Mouse (Mus musculus) spleen, adult 18-20 months (tissue): ENCODE data around the gene Vsig10l.

Experiments
- DNase-seq, 2 experiments: peaks; one replicate each; pipeline ENCODE4 v3.0.0; 2022; ENCODE audit warnings: mixed read lengths in 2 of 2

The Vsig10l gene

GRCm38 (mm10) chr7:43463976-43464375 lies 1.0 kb downstream of the Vsig10l start:
- DNase-seq: no peak

DNA sequence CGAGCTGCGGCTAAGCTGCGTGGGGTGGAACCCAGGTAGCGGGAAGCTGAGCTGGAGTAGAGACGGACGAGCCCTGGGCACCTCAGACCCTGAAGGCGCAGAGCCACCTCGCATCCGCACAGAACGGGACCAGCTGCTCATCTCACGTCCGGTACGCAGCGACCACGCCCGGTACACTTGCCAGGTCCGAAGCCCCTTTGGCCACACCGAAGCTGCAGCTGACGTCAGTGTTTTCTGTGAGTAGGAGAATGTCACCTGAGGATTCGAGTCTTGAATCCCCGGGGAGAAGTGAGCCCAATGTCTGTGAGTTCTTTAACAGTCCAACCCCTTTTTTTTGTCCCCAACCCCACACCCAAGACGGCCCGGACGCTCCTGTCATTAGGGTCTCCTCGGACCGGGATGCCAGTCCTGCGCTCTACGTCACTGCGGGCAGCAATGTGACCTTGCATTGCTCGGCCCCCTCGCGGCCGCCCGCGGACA lies 2.0 kb downstream of the Vsig10l start:
- DNase-seq: no peak

GRCm38 (mm10) chr7:43465344-43466098 lies 2.6 kb downstream of the Vsig10l start:
- DNase-seq: peak; percentile 87 to 92

DNA sequence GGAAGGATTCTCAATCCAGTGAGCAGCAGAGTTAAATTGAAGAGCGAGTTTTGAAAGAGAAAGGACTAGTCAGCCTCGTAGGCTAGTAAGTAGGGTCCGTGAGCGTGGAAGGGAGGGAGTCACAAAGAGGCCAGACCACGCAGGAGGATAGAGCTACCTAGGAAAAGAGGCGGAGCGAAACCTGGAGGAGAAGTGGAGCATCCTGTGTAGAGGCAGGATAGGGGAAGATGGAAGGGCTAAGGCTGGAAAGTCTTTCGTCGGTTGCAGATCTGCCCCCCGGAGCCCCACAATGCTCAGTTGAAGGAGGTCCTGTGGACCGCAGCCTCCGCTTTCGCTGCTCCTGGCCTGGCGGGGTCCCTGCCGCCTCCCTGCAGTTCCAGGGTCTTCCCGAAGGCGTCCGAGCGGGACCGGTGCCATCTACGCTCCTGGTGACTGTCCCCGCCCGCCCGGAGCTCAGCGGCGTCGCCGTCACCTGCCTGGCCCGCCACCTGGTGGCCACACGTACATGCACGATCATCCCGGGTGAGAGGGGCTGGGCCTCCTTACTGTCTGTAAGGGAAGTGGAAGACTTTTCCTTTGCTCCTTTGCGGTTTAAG lies 3.2 kb downstream of the Vsig10l start:
- peak; percentile 74 to 85 for DNase-seq

DNA sequence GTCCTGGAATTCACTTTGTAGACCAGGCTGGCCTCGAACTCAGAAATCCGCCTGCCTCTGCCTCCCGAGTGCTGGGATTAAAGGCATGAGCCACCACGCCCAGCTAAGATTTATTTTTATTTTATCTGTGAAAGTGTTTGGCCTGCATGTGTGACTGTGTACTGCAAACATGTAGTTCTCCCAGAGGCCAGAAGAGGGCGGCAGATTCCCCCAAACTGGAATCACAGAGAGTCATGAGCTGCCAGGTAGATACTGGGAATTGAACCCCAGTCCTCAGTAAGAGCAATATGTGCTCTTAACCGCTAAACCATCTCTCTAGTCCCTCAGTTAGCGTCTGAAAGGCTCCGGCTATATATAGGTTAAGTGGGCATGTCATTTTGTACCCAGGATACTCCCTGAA lies 7.4 kb downstream of the Vsig10l start:
- peak in 1 of 2 experiments; percentile 55 for DNase-seq

DNA sequence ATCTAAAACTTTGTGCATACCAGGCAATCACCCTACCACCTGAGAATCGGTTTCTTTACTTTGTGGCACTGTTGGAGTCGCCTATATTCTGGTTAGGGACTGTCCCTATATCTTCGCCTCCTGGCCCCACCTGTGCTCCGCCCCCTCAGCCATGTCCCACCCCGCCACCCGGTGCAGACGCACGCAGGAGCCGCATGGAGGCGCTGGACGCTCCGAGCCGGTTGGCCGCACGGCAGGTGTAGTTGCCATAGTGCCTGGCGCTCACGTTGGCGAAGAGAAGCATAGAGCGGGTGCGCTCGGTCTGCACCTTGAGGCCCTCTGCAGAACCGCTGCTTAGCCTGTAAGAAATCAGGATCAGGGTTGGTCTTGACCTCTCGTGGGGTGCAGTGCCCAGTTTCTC lies 12.8 kb downstream of the Vsig10l start:
- peak in 1 of 2 experiments; percentile 29 for DNase-seq

- DNase-seq: no peak
Observed at GRCm38 (mm10) chr7:43476376-43476775, 13.4 kb downstream of the Vsig10l start.

DNA sequence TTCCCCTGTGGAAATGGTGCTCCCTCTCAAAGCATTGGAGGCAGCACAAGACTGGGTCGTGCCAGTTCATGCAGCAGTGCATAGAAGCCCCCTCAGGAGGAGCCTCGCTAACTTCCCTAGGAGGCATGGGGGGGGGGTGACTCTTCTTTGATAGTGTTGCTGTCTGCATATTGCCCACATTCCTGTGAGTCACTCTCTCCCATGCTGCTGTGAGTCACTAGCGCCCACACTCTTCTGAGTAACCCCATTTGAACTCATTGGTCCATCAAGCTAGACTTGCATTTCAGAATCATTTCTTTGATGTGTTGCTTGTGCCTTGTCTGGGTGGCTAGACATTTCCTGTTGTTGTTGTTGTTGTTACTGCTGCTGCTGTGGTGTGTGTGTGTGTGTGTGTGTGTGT lies 18.2 kb downstream of the Vsig10l start:
- DNase-seq: no peak

DNA sequence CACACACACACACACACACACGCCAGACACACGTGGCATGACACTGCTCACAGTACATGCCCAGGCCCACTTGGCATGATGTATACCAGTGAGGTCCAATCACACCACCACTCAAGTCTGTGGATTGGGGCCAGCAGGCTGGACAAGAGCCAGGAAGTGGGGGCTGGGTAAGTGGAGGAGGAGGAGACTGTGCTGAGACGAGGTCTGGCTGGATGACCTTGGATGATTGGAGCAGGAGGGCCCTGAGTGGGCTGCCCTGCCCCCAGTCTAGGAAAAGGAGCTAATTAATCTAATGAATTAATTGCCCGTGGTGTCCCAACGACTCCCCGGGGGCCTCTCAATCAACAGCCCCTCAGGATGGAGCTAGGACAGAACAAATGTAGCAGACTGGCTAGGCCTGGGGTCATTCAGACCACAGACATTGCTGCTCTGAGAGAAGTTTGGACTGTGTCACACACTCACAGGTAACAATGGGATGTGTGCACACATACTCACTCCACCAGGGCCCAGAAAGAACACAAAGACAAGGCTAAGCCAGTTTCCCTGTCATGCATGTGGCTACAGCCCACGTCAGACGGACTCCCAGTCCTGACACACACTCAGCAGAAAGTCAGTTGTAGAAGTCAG lies 19.3 kb downstream of the Vsig10l start:
- no peak for DNase-seq

GRCm38 (mm10) chr7:43483236-43483635 lies 20.3 kb downstream of the Vsig10l start:
- DNase-seq: no peak

DNA sequence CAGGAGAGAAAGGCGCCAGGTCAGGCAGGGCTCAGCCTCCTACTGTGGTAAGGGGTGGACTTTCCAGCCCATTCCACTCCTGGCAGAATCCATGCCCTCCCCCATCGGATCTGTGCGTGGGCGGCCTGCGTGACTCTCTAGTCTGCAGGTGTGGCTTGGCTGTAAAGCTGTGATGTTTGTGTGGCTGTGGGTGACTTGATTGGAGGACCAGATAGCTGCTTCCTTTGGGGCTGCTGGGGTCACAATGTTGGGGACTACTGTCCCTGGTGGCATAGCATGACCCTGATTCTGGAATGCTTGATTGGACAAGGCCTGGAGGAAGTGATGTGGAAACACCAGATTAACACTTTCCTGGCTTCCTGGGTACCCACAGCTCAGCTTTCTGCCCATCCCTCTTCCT lies 25.7 kb downstream of the Vsig10l start:
- no peak for DNase-seq

DNA sequence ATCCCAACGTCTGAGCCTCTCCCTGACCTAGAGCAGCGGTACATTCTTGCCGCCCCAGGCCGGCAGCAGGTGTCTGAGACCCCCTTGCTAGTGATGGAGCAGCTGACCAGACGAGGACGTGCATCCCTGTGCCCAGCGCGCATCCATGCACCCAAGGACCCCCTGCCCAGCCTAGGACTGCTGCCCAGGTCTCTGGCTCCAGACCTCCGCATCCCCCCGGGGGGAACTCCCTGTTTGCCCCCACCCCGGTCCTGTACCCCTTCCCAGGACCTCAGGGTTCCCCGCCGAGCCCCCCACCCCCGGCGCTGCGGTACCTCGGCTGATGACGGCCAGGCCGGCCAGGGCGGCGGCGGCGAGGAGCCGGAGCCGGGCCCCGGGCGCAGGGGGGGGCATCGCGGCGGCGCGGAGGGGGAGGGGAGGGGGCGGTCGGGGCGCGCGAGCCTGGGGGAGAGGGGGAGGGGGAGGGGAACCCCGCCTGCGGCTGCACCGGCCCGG lies 26.7 kb downstream of the Vsig10l start, which contains the start of gene Iglon5:
Gene Iglon5 (minus strand): TSS at position 445 of the 495 bp plus-strand sequence.
- no peak for DNase-seq

GRCm38 (mm10) chr7:43490182-43490584 lies 27.2 kb downstream of the Vsig10l start:
- no peak for DNase-seq

DNA sequence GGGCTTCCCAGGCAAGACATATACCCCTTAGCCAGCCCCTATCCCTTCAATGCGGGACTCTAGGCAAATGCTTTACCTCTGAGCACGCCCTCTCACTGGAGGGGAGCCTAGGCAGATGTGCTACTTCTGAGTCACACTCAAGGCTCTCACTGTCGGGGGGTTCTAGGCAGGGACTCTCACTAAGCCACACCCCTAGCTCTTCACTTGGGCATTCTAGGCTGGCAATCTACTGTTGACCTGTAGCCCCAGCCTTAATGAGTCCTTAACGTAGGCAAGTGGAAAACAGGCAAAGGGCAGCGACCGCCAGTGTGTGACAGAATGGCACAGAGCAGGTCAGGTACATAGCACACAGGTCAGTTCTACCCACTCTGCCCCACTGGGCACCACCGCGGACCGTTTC lies 27.9 kb downstream of the Vsig10l start:
- no peak for DNase-seq

DNA sequence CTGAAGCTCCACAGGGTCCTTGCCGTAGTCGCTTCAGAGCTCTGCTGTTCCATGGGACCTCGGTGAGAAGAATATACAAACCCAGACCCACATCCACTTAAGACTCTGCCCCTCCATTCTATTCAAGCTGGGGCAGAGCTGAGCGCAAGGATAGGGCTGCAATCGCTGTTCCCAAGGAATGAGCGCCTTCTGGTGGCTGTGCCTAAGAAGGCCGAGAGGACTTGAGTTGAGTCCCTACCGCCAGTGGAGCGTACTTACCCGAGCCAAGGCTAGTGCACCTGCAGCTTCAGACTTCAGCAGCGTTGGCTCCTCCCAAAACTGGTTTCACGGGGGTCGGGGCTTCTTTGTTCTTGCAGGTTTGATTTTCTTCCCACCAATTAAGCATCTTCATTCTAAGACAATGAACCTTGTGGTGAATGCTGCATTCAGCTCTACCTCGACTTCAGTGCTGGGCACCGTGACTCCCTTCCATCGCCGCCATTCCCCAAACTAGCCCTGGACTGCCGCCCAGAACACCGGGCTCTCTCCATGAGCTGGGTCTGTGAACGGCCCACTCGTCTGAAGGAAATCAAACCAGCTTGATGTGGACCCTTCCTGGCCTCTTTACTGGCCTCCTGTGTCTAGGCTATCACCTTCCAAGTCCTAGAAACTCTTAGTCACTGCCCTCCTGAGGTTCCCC lies 32.5 kb downstream of the Vsig10l start:
- DNase-seq: peak in 1 of 2 experiments; percentile 18

GRCm38 (mm10) chr7:43511707-43512478 lies 48.9 kb downstream of the Vsig10l start:
- DNase-seq: no peak

GRCm38 (mm10) chr7:43512519-43512918 lies 49.6 kb downstream of the Vsig10l start:
- no peak for DNase-seq

- no peak for DNase-seq
Observed at GRCm38 (mm10) chr7:43515076-43515475, 52.1 kb downstream of the Vsig10l start.

DNA sequence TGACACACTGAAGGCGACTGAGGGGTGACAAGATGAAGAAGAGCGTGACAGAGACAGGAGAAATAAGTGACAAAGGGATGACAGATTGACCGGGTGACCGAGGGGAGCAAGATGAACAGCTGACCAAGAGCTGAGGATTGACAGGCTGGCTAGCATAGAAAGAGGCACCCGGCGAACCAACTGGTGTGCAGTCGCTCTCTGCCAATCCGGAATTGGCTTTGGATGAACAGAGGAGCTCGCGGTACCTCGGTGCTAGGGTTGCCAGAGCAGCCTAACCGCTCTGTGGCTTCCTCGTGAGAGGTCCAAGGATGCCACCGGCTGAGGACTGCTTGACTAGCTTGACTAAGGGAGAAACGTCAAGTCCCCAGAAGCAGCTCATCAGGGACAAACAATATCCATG lies 55.4 kb downstream of the Vsig10l start:
- no peak for DNase-seq
